Mouse (Mus musculus): Measurements from ENCODE around the gene Vsx1.

GRCm38 (mm10) chr2:150664152-150664920 lies 24.8 kb downstream of the Vsx1 start:
- TF ChIP-seq EP300 (IDR thresholded peaks at IDR 0.05) (no peak), CTCF (IDR thresholded peaks at IDR 0.05) (no peak)

Measured in lung, postnatal 0 days (tissue).